Mouse (Mus musculus) C2C12 (cell line): Measurements from ENCODE around the gene Nrxn1.

Experiments
- CEBPB ChIP-seq: IDR thresholded peaks from one replicate; pipeline ENCODE4 v1.6.1; 2011; ENCODE audit warnings: low read depth, mild to moderate bottlenecking, control low read depth, moderate library complexity
- CTCF ChIP-seq: IDR thresholded peaks from one replicate; pipeline ENCODE4 v1.5.1; 2011; ENCODE audit not compliant: control insufficient read depth, insufficient read depth, insufficient read length
- MAX ChIP-seq: IDR thresholded peaks from one replicate; pipeline ENCODE4 v1.6.1; 2011; ENCODE audit warnings: mild to moderate bottlenecking, control low read depth
- MYOD1 ChIP-seq: IDR thresholded peaks from one replicate; pipeline ENCODE4 v1.6.1; 2011; ENCODE audit warnings: low read depth; ENCODE audit not compliant: control insufficient read depth, insufficient read length
- USF1 ChIP-seq: IDR thresholded peaks from one replicate; pipeline ENCODE4 v1.6.1; 2011; ENCODE audit warnings: low read depth, mild to moderate bottlenecking, control low read depth, moderate library complexity

DNA sequence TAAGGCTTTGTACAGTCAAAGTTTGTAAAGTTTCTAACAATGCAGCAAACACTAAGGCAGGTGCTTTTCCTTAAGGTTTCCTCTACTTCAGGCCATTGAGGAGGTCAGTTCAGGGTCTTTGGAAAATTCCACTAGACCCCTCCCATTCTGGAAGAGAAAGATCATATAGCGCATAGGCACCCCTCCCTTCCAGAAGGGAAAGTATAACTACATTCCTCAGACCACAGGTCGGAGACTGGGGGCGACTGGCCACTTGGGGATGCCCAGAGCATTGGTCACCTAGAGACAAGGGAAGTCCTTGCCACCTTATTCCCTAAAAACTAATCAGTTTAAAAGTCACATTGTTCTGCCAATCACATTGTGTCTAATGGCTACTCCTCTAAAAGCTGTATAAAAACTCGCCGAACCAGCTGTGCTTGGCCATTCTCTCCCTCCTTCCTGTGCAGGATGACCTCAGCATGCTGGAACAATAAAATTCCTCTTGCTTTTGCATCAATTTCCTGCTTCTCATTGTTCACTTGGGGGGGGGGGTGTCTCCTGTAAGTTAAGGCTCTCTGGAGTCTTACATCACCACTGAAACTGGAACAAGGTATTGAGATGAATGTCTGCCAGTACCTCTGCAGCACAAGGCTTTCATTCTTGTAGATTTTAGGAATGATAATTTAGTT is 305.6 kb downstream of the Nrxn1 start:
- TF ChIP-seq CTCF: no peak
- TF ChIP-seq MAX: no peak
- no peak for TF ChIP-seq CEBPB
- TF ChIP-seq USF1: no peak
- no peak for TF ChIP-seq MYOD1
